Mouse (Mus musculus) bone marrow macrophage, adult 2 months (primary cell): ENCODE measurements around the gene Ears2. TPM values are rescaled to one million over a fixed set of nuclear protein-coding genes. Genes with fewer than 3 reads are reported as not detected.
"Not testable (repeated sequence)": the region's sequence is repeated elsewhere in the genome, so short reads cannot be mapped to it uniquely, and the experiment has no call there.

ENCODE experiments used
- H3K27ac ChIP-seq: 2 replicates; pipeline ENCODE4 v1.5.1; 2012; ENCODE audit warnings: low read depth, low read length; ENCODE audit not compliant: insufficient read depth
- H3K4me1 ChIP-seq: 2 replicates; pipeline ENCODE4 v1.6.1; 2012; ENCODE audit warnings: low read length; ENCODE audit not compliant: control insufficient read depth, insufficient read depth
- H3K4me3 ChIP-seq: 2 replicates; pipeline ENCODE4 v1.5.1; 2012; ENCODE audit warnings: mild to moderate bottlenecking, low read length, moderate library complexity; ENCODE audit not compliant: insufficient read depth
- CTCF ChIP-seq: IDR thresholded peaks from 2 replicates; pipeline ENCODE4 v1.5.1; 2012; ENCODE audit warnings: low read depth, mild to moderate bottlenecking, low read length, moderate library complexity
- POLR2A ChIP-seq: IDR thresholded peaks from 2 replicates; pipeline ENCODE4 v1.6.1; 2012; ENCODE audit warnings: mild to moderate bottlenecking, low read depth, low read length, borderline replicate concordance
- polyA plus RNA-seq: library from polyadenylated mRNA; stranded (reverse); fragments of >200 nt; gene quantifications from 2 replicates; pipeline ENCODE4 v1.2.4, GENCODE M21; 2012; ENCODE audit not compliant: missing spikeins, insufficient read depth, insufficient read length

Ears2 gene
- 1.5 and 2.1 TPM in 2 replicates for polyA plus RNA-seq

DNA sequence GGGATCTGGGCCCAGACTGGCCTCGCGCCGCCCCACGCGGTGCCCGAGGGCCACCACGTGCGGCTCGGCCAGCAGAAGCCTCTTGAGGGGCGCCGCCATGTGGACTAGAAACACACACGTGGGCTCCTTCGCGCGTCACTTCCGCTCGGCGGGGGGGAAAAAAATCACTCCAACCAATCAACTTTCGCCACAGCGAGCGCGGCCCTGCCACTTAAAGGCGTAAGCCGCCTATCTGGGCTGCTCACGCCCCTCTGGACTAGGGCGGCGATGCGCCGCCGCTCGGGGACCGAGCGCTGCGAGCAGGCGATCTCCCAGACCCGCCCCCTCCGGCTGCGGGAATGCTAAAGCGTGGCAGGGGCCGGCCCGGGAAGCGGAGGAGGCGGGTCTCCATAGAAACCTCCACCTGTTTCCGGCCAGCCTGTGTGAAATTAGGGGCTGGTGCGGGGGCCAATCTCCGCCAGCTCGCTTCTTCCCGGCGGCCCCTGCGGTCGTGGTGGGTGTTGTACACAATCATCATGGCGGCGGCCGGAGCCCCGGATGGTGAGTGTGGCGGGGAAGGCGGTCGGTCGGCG is at the start of gene Ears2, which contains the start of gene Ubfd1:
Gene Ears2, minus strand, starts transcription at position 319 of the 572 bp plus-strand sequence.
Gene Ubfd1, plus strand, starts transcription at position 231 of the 572 bp plus-strand sequence.
- H3K4me1 ChIP-seq = peaks cover 40% of the 10 kb centered on the region
- H3K27ac ChIP-seq = peak within 1 kb of the TSS; percentile 80
- TF ChIP-seq POLR2A (no peak), CTCF (no peak)
- H3K4me3 ChIP-seq = peak within 1 kb of the TSS; percentile 99

DNA sequence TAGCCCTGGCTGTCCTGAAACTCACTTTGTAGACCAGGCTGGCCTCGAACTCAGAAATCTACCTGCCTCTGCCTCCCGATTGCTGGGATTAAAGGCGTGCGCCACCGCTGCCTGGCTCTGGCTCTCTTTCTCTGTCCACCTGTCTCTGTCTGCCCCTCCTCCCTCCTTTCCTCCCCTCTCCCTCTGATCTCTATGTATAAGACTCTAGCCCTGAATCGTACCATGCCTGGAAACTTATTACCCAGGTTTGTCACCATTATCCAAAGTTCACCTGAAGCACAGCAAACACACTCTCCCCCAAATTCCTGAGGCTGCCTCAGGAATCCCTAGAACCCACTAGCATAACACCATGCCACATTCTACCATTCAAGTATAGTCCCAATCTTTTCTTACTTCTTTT is 41.1 kb upstream of the Ears2 start:
- no peaks in the 10 kb centered on the region for H3K4me1 ChIP-seq
- no peak overlapping the region for H3K4me3 ChIP-seq
- TF ChIP-seq POLR2A = no peak
- no peak for TF ChIP-seq CTCF
- H3K27ac ChIP-seq = no peak overlapping the region

DNA sequence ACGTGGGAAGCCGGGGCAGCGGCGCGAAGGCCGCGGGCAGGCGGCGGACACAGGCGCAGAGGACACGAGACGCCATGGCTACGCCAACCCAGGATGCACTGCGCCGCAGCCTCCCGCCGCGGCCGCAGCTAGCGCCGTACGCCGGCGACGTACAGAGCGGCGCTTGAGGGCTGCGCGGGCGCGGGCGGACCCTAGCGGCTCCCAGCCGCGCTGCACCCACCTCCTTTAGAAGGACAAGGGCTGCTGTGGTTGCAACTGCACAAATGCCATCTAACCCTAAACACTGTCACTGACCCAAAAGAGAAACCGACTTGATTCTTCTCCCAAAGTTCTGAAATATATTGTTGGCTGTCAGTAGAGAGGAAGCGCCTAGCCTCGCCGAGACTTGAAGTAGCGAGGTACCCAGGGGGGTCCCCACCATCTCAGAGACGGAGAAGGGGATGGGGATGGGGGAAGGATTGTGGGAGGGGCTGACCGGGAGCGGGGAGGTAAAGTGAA is 34.7 kb upstream of the Ears2 start, which contains the start of gene Ndufab1:
Gene Ndufab1, minus strand, starts transcription at position 140 of the 498 bp plus-strand sequence.
- Histone ChIP-seq H3K4me3 (peak within 1 kb of the TSS; percentile 70), H3K27ac (peak within 1 kb of the TSS; percentile 37), H3K4me1 (peaks cover 6% of the 10 kb centered on the region; the same call in 1 of the 2 replicates)
- TF ChIP-seq POLR2A (no peak), CTCF (no peak)

DNA sequence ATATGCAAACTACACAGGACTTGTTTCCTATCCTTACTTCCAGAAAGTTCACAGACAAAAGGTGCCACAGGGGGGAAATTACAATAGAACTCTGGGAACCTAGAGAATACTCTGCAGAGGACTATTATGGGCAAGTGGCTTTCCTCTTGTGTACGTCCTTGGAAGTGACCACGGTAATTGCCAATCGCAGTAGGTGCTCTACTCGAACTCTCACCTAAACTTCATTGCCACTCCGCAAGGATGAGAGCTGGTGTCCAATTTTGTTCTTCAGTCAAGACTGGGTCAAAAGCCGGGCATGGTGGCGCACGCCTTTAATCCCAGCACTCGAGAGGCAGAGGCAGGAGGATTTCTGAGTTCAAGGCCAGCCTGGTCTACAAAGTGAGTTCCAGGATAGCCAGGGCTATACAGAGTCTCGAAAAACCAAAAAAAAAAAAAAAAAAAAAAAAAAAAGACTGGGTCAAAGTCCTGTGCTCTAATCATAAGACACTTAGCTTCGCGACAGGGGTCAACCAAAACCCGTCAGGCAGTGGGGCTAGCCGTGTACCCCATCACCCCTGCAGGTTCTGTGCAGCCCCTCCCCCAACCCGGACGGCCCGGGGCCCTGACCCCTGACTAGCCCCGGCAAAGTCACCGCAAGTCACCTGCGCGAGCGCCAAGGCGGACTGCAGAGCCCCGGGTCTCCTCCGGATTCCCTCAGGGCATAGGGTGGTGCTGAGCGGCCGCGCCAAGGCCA is 34.1 kb upstream of the Ears2 start:
- Histone ChIP-seq H3K4me3 (peak overlapping the region; percentile 70), H3K27ac (peak overlapping the region; percentile 37)
- not testable (repeated sequence) for H3K4me1 ChIP-seq

DNA sequence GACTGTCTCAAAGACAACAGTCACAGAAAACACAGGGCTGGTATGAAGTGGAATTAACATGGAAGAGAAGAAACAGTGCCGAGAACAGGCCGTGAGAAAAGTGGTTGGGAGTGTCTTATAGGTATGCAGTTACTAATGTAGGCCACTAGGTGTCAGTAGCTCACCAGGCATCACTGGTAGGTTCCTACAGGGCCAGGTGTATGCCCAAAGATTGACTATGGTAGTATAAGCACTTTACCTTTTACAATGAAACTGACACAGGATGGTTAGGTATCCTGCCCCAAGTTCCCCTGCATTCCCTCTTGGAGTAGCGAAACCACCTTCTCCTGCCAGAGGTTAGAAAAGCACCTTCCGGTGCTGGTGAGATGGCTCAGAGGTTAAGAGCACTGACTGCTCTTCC is 32.2 kb upstream of the Ears2 start:
- peaks cover 6% of the 10 kb centered on the region; the same call in 1 of the 2 replicates for H3K4me1 ChIP-seq
- TF ChIP-seq POLR2A (no peak), CTCF (0 out of 2 replicates have a peak, but pooled peaks have one; percentile 20)
- no peak overlapping the region for H3K4me3 ChIP-seq
- no peak overlapping the region for H3K27ac ChIP-seq

DNA sequence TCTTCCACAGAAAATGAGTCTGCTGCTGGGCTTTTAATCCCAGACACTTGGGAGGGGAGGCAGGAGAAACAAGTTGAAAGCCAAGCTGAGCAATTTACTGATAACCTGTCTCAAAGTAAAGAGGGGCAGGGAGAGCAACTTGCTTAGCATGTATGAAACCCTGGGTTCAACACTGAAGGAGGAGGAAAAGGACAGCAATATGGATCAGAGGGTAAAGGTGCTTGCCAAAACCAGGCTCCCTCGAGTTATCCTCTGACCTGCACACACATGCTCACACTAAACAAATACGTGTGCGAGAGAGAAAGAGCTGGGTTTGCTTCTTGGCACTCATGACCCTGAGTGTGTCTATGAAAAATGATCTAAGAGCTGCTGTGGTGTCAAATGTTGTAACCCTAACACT is 30.9 kb upstream of the Ears2 start:
- no peak overlapping the region for H3K27ac ChIP-seq
- no peak for TF ChIP-seq CTCF
- no peak for TF ChIP-seq POLR2A
- no peak overlapping the region for H3K4me3 ChIP-seq
- H3K4me1 ChIP-seq = peaks cover 6% of the 10 kb centered on the region; the same call in 1 of the 2 replicates

DNA sequence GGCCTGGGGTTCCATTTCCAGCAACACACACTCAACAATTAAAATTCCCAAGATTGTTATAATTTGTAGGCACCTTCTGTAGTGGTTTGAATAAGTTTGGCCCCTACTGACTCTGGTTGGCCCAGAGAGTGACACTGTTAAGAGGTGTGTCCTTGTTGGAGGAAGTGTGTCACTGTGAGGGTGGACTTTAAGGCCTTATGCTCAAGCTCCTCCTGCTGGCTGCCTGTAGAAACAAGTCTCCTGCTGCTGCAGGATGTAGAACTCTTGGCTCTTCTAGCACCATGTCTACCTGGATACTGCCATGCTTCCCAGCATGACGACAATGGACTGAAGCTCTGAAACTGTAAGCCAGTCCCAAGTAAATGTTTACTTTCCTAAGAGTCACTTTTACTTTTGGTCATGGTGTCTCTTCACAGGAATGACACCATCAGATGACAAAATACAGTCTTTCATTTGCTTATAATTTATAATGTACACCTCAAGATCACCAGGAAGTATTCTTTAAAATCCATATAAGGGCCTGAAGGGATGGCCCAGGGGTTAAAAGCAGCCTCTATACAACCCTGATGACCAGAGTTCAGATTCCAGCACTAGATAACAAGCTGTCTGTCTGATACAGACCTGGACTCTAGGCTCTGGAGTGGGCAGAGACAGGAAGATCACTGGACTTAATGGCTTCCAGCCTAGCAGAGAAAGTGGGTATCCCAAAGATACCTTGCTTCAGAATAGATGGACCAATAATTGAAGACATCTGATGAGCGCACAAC is 27.7 kb upstream of the Ears2 start:
- Histone ChIP-seq H3K27ac (no peak overlapping the region), H3K4me3 (no peak overlapping the region), H3K4me1 (peaks cover under 1% of the 10 kb centered on the region; the same call in 1 of the 2 replicates)
- TF ChIP-seq CTCF (0 out of 2 replicates have a peak, but pooled peaks have one; percentile 10), POLR2A (no peak)

DNA sequence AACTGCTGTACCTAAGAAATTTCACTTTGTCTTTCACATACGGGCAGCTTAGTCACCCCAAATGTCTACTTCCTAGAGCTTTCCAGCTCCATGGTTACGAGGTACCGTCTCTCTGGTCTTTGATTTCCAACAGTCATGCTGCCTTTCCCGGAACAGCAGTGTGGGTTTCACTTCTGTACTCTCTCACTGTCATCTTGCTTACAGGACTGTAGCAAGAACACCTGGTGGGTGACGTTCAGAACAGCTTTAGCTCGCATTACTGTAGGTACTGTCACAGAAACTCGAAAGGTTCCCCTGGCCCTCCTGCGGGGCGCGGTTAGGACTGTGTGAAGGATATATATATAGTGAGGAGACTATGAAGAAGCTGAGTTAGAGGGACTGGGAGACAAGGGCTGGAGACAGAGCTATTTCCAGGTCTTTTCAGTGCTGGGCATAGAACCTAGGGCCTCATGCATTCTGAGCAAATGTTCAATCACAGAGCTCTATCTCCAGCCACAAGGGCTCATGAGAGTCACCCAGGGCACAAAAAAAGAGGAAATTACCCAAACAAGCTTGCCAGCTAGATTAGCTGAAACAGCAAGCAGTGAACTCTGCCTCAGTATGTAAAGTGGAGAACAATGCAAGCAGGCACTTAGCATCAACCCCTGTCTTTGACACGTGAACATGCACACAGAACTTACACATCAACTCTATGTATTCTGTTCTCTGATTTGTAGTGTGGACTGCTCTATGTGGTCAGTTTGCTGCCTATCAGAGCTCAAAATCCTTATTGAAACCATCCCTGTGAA is 20.3 kb upstream of the Ears2 start:
- no peak for TF ChIP-seq POLR2A
- TF ChIP-seq CTCF = no peak
- Histone ChIP-seq H3K4me3 (no peak overlapping the region), H3K27ac (peak overlapping the region; percentile 54), H3K4me1 (peaks cover 19% of the 10 kb centered on the region)

DNA sequence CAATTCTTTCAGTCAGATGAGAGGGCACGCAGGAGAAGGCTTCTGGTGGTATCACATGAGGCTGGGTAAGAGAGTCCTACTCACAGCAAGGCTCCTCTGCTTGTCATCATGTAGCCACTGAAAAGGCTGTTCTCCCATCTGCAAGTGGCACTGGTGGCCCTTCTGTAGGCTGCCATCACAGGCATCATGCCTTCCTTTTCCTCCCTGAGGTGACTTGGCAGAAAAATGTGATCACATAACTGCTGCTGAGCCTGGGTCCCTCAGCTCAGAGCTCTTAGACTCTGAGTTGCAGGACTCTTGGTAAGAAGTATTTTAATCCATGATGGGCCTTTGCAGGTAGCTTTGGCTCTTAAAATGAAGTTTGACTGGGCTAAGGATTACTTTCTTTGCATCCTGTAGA is 14.0 kb upstream of the Ears2 start:
- Histone ChIP-seq H3K27ac (no peak overlapping the region), H3K4me3 (no peak overlapping the region), H3K4me1 (peaks cover 2% of the 10 kb centered on the region; the same call in 1 of the 2 replicates)
- TF ChIP-seq CTCF = no peak
- TF ChIP-seq POLR2A = no peak
